Mouse (Mus musculus) thymus, postnatal 14 days (tissue): ENCODE results near the gene Sycn.

Experiments used
- DNase-seq: peaks from one replicate; pipeline ENCODE4 v3.0.0; 2021

Sycn gene

DNA sequence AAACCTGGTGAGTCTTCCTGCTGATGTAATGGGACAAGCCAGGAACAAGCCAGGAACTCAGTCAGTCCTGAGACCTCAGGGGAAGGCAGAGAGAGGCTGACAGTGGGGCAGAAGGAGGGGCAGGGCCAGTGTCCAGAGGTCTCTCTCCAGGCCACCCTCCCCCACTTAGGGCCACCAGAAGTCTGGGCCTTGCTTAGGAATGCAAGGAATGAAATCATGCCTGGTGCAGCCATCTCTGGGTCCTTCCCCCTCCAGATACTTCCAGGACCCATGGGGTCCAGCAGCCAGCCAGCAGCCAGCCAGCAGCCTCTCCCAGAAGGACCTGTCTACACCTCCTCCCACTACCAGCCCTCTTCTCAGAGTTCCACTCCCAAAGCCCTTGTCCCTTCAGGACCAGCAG lies 47.0 kb downstream of the Sycn start:
- DNase-seq: no peak
